Mouse (Mus musculus) leukemia stem cell, adult 10-12 weeks (primary cell): ENCODE measurements around the gene Tas2r103. TPM values are rescaled to one million over a fixed set of nuclear protein-coding genes. Genes with fewer than 3 reads are reported as not detected.

ENCODE experiments used
- polyA plus RNA-seq: library from polyadenylated mRNA; stranded (reverse); fragments of >175 nt; gene quantifications from 2 replicates; pipeline ENCODE4 v1.2.3, GENCODE M21; 2012; ENCODE audit warnings: low replicate concordance

Gene Tas2r103
- not detected in 2 replicates for polyA plus RNA-seq

DNA sequence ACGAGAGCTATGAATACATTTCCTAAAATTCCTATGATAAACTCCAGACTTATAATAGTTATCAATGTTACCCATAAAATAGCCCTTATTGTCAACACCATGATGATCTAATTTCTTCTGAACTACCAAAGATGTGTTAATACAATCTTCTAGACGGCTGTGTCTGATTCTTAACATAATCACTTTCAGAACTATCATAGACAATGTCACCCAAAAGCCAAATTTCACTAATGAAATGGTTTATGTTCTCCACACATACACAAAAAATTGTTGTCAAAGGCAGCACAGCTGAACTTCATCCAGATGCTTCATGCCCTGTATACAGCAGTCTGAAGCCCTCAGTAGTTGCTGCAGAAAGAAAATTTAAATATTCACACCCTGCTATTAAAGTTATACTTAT, at the start of gene Tas2r103:
TSS of gene Tas2r103 (minus strand) at position 101 of the 400 bp plus-strand sequence.

DNA sequence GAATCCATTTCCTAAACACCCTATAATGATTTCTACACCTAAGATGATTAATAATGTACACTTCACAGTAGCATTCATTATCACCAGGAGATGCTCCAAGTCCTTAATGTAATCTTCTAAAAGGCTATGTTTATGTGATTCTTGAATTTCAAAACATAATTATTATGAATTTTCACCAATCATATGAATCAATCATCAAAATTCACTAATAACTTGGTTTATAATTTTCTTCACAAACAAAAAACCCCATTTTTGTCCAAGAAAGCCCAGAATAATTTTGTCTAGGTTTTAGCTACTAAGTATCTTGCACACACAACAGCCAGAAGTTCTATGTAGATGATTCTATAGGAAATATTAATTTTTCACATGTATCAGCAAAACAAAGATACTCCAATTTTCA, 18.8 kb upstream of the Tas2r103 start, which contains the start of gene Tas2r140:
TSS of gene Tas2r140 (minus strand) at position 101 of the 400 bp plus-strand sequence.

Other genes with a start within 250 kb of the Tas2r103 start
- not detected in 2 replicates for gene Tas2r117, start 234.3 kb downstream of the Tas2r103 start, polyA plus RNA-seq
- gene Tas2r123, start 190.0 kb downstream of the Tas2r103 start, polyA plus RNA-seq = not detected in 2 replicates
- gene Tas2r116, start 181.7 kb downstream of the Tas2r103 start, polyA plus RNA-seq = not detected in 2 replicates
- not detected in 2 replicates for gene Tas2r110, start 169.1 kb downstream of the Tas2r103 start, polyA plus RNA-seq
- gene Tas2r113, start 144.1 kb downstream of the Tas2r103 start, polyA plus RNA-seq = not detected in 2 replicates
- not detected in 2 replicates for gene Tas2r125, start 127.5 kb downstream of the Tas2r103 start, polyA plus RNA-seq
- not detected in 2 replicates for gene Tas2r129, start 86.0 kb downstream of the Tas2r103 start, polyA plus RNA-seq
- gene Tas2r131, start 79.2 kb downstream of the Tas2r103 start, polyA plus RNA-seq = not detected in 2 replicates
- not detected in 2 replicates for gene Tas2r109, start 56.1 kb downstream of the Tas2r103 start, polyA plus RNA-seq
- not detected in 2 replicates for gene Tas2r140, start 18.7 kb upstream of the Tas2r103 start, polyA plus RNA-seq
- gene Smim10l1, start 67.8 kb upstream of the Tas2r103 start, polyA plus RNA-seq = 55.1 and 59.2 TPM in 2 replicates